Mouse (Mus musculus) liver, embryonic 14.5 days (tissue): ENCODE measurements around the gene Mical3.

Experiments used
- CTCF ChIP-seq: IDR thresholded peaks from 2 replicates; pipeline ENCODE4 v1.5.1; 2016; ENCODE audit warnings: antibody characterized with exemption, low read depth, control low read depth
- EP300 ChIP-seq: IDR thresholded peaks from 2 replicates; pipeline ENCODE4 v1.6.1; 2016; ENCODE audit warnings: antibody characterized with exemption, low read depth

DNA sequence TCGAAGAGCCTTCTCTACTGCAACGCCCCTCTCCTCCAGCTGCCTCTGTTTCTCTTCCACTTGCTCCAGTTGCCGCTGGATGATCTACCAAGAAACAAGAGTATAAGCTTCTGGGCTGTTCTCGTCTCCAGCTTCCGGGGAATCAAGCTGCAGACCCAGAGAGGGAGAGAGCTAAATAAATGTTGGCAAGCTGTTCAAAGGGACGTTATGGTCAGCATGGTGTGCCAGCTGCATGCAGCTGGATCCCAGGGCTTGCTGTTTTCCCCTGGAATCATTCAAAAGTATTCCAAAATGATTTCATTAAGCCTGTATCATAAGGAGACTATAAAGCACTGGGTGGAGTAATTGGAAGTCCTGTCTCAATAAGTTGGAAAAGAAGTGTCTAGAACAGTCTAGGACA, 179.5 kb downstream of the Mical3 start:
- TF ChIP-seq CTCF (no peak), EP300 (no peak)
